Mouse (Mus musculus): Measurements from ENCODE around the gene Hdc.

DNA sequence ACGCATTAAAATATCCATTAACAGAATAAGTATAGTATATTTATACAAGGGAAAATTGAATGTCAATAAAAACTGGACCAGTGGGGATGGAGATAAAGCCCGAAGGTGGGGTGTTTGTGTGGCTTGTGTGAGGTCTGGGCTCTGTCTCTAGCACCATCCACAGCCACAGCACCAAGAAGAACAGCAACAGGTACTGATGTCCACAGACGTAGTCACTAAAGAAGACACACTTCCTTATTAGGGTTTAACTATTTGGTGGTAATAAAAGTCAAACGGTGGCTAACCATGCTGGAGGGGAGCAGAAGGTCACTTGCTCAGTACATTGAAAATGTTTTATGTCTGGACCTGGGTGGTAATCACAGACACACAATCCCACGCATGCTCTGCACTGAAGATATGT lies 41.7 kb downstream of the Hdc start:
- no peak for TF ChIP-seq MAFK (IDR thresholded peaks at IDR 0.05; ENCODE audit: insufficient read depth, low read depth, low read length)
- TF ChIP-seq ZC3H11A (IDR thresholded peaks at IDR 0.05; ENCODE audit: borderline replicate concordance, low read depth, low read length) = no peak
- no peak for TF ChIP-seq CHD2 (IDR thresholded peaks at IDR 0.05; ENCODE audit: low read depth, low read length)
- no peak for TF ChIP-seq ZNF384 (IDR thresholded peaks at IDR 0.05; ENCODE audit: low read depth, low read length)
- TF ChIP-seq HCFC1 (IDR thresholded peaks at IDR 0.05; ENCODE audit: borderline replicate concordance, insufficient read depth, low read length) = no peak

Measured in ES-E14 (cell line).